8 mouse cellular contexts compared by ENCODE assay signal in genomic region chr15:82379511-82379870, GRCm38 (mm10). TPM values are rescaled to one million over a fixed set of nuclear protein-coding genes. Genes with fewer than 3 reads are reported as not detected.
A peak's percentile ranks its signal among the peaks of the same experiment; 100 is the strongest.
DNase-seq lines count a peak whose midpoint lies in the region; ATAC-seq lines count a peak whose summit lies in the region.

No protein-coding gene starts in this region.

- peak overlapping the region; percentile 64 for H3K27ac ChIP-seq in heart, embryonic 12.5 days (ENCODE audit: poor library complexity, severe bottlenecking)
- H3K27ac ChIP-seq in embryonic facial prominence, embryonic 12.5 days = peak overlapping the region; percentile 77; the same call in 1 of the 2 replicates
- peak overlapping the region; percentile 83 for H3K27ac ChIP-seq in intestine, embryonic 16.5 days (ENCODE audit: low read length)
- no peak overlapping the region for H3K27ac ChIP-seq in midbrain, embryonic 15.5 days

- peak overlapping the region; percentile 76 for H3K4me2 ChIP-seq in heart, embryonic 12.5 days
- peak overlapping the region; percentile 70 for H3K4me2 ChIP-seq in embryonic facial prominence, embryonic 12.5 days (replicated peaks)
- H3K4me2 ChIP-seq in intestine, embryonic 16.5 days (ENCODE audit: low read depth, low read length) = peak overlapping the region; percentile 60
- H3K4me2 ChIP-seq in midbrain, embryonic 15.5 days = peak overlapping the region; percentile 57

- H3K36me3 ChIP-seq in heart, embryonic 12.5 days = no peaks in the 10 kb centered on the region
- no peaks in the 10 kb centered on the region for H3K36me3 ChIP-seq in embryonic facial prominence, embryonic 12.5 days
- no peaks in the 10 kb centered on the region for H3K36me3 ChIP-seq in intestine, embryonic 16.5 days (ENCODE audit: control insufficient read depth, insufficient read depth, low read length)
- H3K36me3 ChIP-seq in midbrain, embryonic 15.5 days (replicated peaks) = no peaks in the 10 kb centered on the region

- H3K4me3 ChIP-seq in heart, embryonic 12.5 days = peak overlapping the region; percentile 50
- H3K4me3 ChIP-seq in embryonic facial prominence, embryonic 12.5 days = peak overlapping the region; percentile 45
- peak overlapping the region; percentile 62 for H3K4me3 ChIP-seq in intestine, embryonic 16.5 days (ENCODE audit: low read length)
- peak overlapping the region; percentile 33 for H3K4me3 ChIP-seq in midbrain, embryonic 15.5 days

- H3K9me3 ChIP-seq in heart, embryonic 12.5 days (replicated peaks) = no peaks in the 10 kb centered on the region
- H3K9me3 ChIP-seq in embryonic facial prominence, embryonic 12.5 days = no peaks in the 10 kb centered on the region
- H3K9me3 ChIP-seq in intestine, embryonic 16.5 days (ENCODE audit: control insufficient read depth, low read length) = no peaks in the 10 kb centered on the region
- no peaks in the 10 kb centered on the region for H3K9me3 ChIP-seq in midbrain, embryonic 15.5 days

- ATAC-seq in heart, embryonic 12.5 days (ENCODE audit: insufficient number of reproducible peaks, low FRiP score) = 0 out of 2 replicates have a peak, but pooled peaks have one; percentile 7
- no peak for ATAC-seq in embryonic facial prominence, embryonic 12.5 days (ENCODE audit: insufficient number of reproducible peaks, insufficient read depth, low FRiP score, low TSS enrichment)
- ATAC-seq in intestine, embryonic 16.5 days = peak; percentile 84
- peak; percentile 30; the same call in 1 of the 2 replicates for ATAC-seq in midbrain, embryonic 15.5 days (replicated peaks)

- H3K9ac ChIP-seq in heart, embryonic 12.5 days = peak overlapping the region; percentile 72
- peak overlapping the region; percentile 56; the same call in 1 of the 2 replicates for H3K9ac ChIP-seq in embryonic facial prominence, embryonic 12.5 days
- peak overlapping the region; percentile 70 for H3K9ac ChIP-seq in intestine, embryonic 16.5 days (ENCODE audit: low read depth, low read length)
- no peak overlapping the region for H3K9ac ChIP-seq in midbrain, embryonic 15.5 days

- H3K27me3 ChIP-seq in heart, embryonic 12.5 days (replicated peaks) = no peaks in the 10 kb centered on the region
- no peaks in the 10 kb centered on the region for H3K27me3 ChIP-seq in embryonic facial prominence, embryonic 12.5 days
- H3K27me3 ChIP-seq in intestine, embryonic 16.5 days (replicated peaks; ENCODE audit: control insufficient read depth, insufficient read depth, low read length) = no peaks in the 10 kb centered on the region; the same call in 1 of the 2 replicates
- 0 out of 2 replicates have a peak, but pooled peaks cover 3% of the 10 kb centered on the region for H3K27me3 ChIP-seq in midbrain, embryonic 15.5 days (replicated peaks)

- 16% methylated on average over 7 of the region's 7 CpGs for WGBS in heart, embryonic 12.5 days
- WGBS in embryonic facial prominence, embryonic 12.5 days = 22% methylated on average over 7 of the region's 7 CpGs
- WGBS in intestine, embryonic 16.5 days = 18% methylated on average over 7 of the region's 7 CpGs
- WGBS in midbrain, embryonic 15.5 days = 22% methylated on average over 7 of the region's 7 CpGs

- H3K4me1 ChIP-seq in heart, embryonic 12.5 days (replicated peaks) = peaks cover 39% of the 10 kb centered on the region
- H3K4me1 ChIP-seq in embryonic facial prominence, embryonic 12.5 days = peaks cover 15% of the 10 kb centered on the region
- peaks cover 27% of the 10 kb centered on the region for H3K4me1 ChIP-seq in intestine, embryonic 16.5 days (ENCODE audit: control insufficient read depth, insufficient read depth, low read length)
- peaks cover 3% of the 10 kb centered on the region; the same call in 1 of the 2 replicates for H3K4me1 ChIP-seq in midbrain, embryonic 15.5 days

- DNase-seq in heart, adult 11 months = no peak
- DNase-seq in cerebellum, postnatal 25 days = no peak
- no peak for DNase-seq in cerebellum, adult 11 months
- DNase-seq in urinary bladder, postnatal 14 days (ENCODE audit: low spot score) = no peak

RNA-seq across cellular contexts. Expression of gene Cyp2d22, which starts 0.6 kb away (rescaled TPM):
- 7.3 and 8.0 TPM in 2 replicates for polyA plus RNA-seq in heart, embryonic 12.5 days (2016; fragmentation: Nextera tagmentation; extraction: Ambion mirVana)
- 10.6 and 10.9 TPM in 2 replicates for polyA plus RNA-seq in embryonic facial prominence, embryonic 12.5 days (2016; fragmentation: Nextera tagmentation; extraction: Ambion mirVana)
- 14.1 and 14.9 TPM in 2 replicates for polyA plus RNA-seq in intestine, embryonic 16.5 days (2015; fragmentation: Nextera tagmentation; extraction: Ambion mirVana)
- 1.7 and 2.0 TPM in 2 replicates for polyA plus RNA-seq in midbrain, embryonic 15.5 days (2015; fragmentation: Nextera tagmentation; extraction: Ambion mirVana)

RNA-seq across cellular contexts. Expression of gene Cyp2d11, which starts 14.3 kb away (rescaled TPM):
- polyA plus RNA-seq in heart, embryonic 12.5 days (2016; fragmentation: Nextera tagmentation; extraction: Ambion mirVana) = not detected in 2 replicates
- polyA plus RNA-seq in embryonic facial prominence, embryonic 12.5 days (2016; fragmentation: Nextera tagmentation; extraction: Ambion mirVana) = not detected in 2 replicates
- not detected in 2 replicates for polyA plus RNA-seq in intestine, embryonic 16.5 days (2015; fragmentation: Nextera tagmentation; extraction: Ambion mirVana)
- not detected in 2 replicates for polyA plus RNA-seq in midbrain, embryonic 15.5 days (2015; fragmentation: Nextera tagmentation; extraction: Ambion mirVana)

RNA-seq across cellular contexts. Expression of gene Ndufa6, which starts 25.4 kb away (rescaled TPM):
- polyA plus RNA-seq in heart, embryonic 12.5 days (2016; fragmentation: Nextera tagmentation; extraction: Ambion mirVana) = 475 and 496 TPM in 2 replicates
- polyA plus RNA-seq in embryonic facial prominence, embryonic 12.5 days (2016; fragmentation: Nextera tagmentation; extraction: Ambion mirVana) = 281 and 295 TPM in 2 replicates
- 561 and 588 TPM in 2 replicates for polyA plus RNA-seq in intestine, embryonic 16.5 days (2015; fragmentation: Nextera tagmentation; extraction: Ambion mirVana)
- 309 and 330 TPM in 2 replicates for polyA plus RNA-seq in midbrain, embryonic 15.5 days (2015; fragmentation: Nextera tagmentation; extraction: Ambion mirVana)

RNA-seq across cellular contexts. Expression of gene Cyp2d10, which starts 27.5 kb away (rescaled TPM):
- polyA plus RNA-seq in heart, embryonic 12.5 days (2016; fragmentation: Nextera tagmentation; extraction: Ambion mirVana) = 0.15 TPM in 1 of 2 replicates, not detected in the other
- not detected in 2 replicates for polyA plus RNA-seq in embryonic facial prominence, embryonic 12.5 days (2016; fragmentation: Nextera tagmentation; extraction: Ambion mirVana)
- 0.67 and 1.8 TPM in 2 replicates for polyA plus RNA-seq in intestine, embryonic 16.5 days (2015; fragmentation: Nextera tagmentation; extraction: Ambion mirVana)
- polyA plus RNA-seq in midbrain, embryonic 15.5 days (2015; fragmentation: Nextera tagmentation; extraction: Ambion mirVana) = 0.34 TPM in 1 of 2 replicates, not detected in the other

RNA-seq across cellular contexts. Expression of gene Smdt1, which starts 40.7 kb away (rescaled TPM):
- polyA plus RNA-seq in heart, embryonic 12.5 days (2016; fragmentation: Nextera tagmentation; extraction: Ambion mirVana) = 299 and 309 TPM in 2 replicates
- 227 and 245 TPM in 2 replicates for polyA plus RNA-seq in embryonic facial prominence, embryonic 12.5 days (2016; fragmentation: Nextera tagmentation; extraction: Ambion mirVana)
- polyA plus RNA-seq in intestine, embryonic 16.5 days (2015; fragmentation: Nextera tagmentation; extraction: Ambion mirVana) = 332 and 340 TPM in 2 replicates
- 322 and 335 TPM in 2 replicates for polyA plus RNA-seq in midbrain, embryonic 15.5 days (2015; fragmentation: Nextera tagmentation; extraction: Ambion mirVana)
